Mouse (Mus musculus) C2C12 (cell line): ENCODE measurements around the gene Olfr804.

ENCODE experiments used
- CEBPB ChIP-seq: IDR thresholded peaks from one replicate; pipeline ENCODE4 v1.6.1; 2011; ENCODE audit warnings: low read depth, mild to moderate bottlenecking, control low read depth, moderate library complexity
- CTCF ChIP-seq: IDR thresholded peaks from one replicate; pipeline ENCODE4 v1.5.1; 2011; ENCODE audit not compliant: control insufficient read depth, insufficient read depth, insufficient read length
- FOSL1 ChIP-seq: IDR thresholded peaks from one replicate; pipeline ENCODE4 v1.8.0; 2011; ENCODE audit warnings: mild to moderate bottlenecking, low read length; ENCODE audit not compliant: poor library complexity, insufficient read depth, severe bottlenecking
- MAX ChIP-seq: IDR thresholded peaks from one replicate; pipeline ENCODE4 v1.6.1; 2011; ENCODE audit warnings: mild to moderate bottlenecking, control low read depth
- MYOD1 ChIP-seq: IDR thresholded peaks from one replicate; pipeline ENCODE4 v1.6.1; 2011; ENCODE audit warnings: low read depth; ENCODE audit not compliant: control insufficient read depth, insufficient read length
- MYOG ChIP-seq: IDR thresholded peaks from one replicate; pipeline ENCODE4 v1.6.1; 2011; ENCODE audit not compliant: control insufficient read depth, insufficient read length; ENCODE audit errors: extremely low read depth
- USF1 ChIP-seq: IDR thresholded peaks from one replicate; pipeline ENCODE4 v1.6.1; 2011; ENCODE audit warnings: low read depth, mild to moderate bottlenecking, control low read depth, moderate library complexity

DNA sequence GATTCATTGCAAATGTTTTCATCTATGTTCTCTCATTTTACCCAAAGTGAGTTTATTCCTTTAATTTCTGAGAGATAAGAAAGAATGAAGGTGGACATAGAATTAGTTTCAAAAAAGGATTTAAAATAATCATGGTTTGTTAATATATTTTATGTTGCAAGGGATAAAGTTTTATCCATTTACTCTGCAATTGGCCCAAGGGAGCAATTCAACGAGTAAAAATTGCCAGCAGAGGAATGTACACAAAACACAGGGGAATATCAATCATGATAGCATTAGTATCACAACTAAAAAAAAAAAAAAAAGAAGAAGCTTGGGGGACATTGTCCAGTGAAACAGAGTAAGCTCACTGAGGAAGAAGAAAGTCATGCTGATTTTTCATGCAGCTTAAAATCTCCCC lies 14.9 kb upstream of the Olfr804 start, which contains the start of gene Olfr802:
- TF ChIP-seq USF1, result no peak
- TF ChIP-seq CTCF, result no peak
- TF ChIP-seq MYOD1, result no peak
- TF ChIP-seq FOSL1, result no peak
- no peak for TF ChIP-seq MAX
- TF ChIP-seq MYOG, result no peak
- no peak for TF ChIP-seq CEBPB
